Mouse (Mus musculus) G1E (cell line): ENCODE measurements around the gene Hoxb6. TPM values are rescaled to one million over a fixed set of nuclear protein-coding genes. Genes with fewer than 3 reads are reported as not detected.
A peak's percentile ranks its signal among the peaks of the same experiment; 100 is the strongest.

Experiments used
- ATAC-seq: 2 replicates; pipeline ENCODE4 v1.8.0; 2016; ENCODE audit warnings: mild to moderate bottlenecking; ENCODE audit not compliant: insufficient number of reproducible peaks, poor library complexity, low FRiP score, severe bottlenecking; ENCODE audit errors: extremely low read depth
- DNase-seq: peaks from one replicate; pipeline ENCODE4 v3.0.0; 2012; ENCODE audit warnings: low spot score
- H3K27me3 ChIP-seq: 2 replicates; pipeline ENCODE4 v1.6.1; 2012; ENCODE audit warnings: mild to moderate bottlenecking, low read length, inconsistent platforms; ENCODE audit not compliant: insufficient read depth
- H3K36me3 ChIP-seq: replicated peaks from 2 replicates; pipeline ENCODE3; 2012; ENCODE audit warnings: mild to moderate bottlenecking, inconsistent platforms
- H3K4me1 ChIP-seq: 2 replicates; pipeline ENCODE4 v1.6.1; 2012; ENCODE audit warnings: low read depth, low read length, inconsistent platforms, mixed read lengths; ENCODE audit not compliant: insufficient read depth
- H3K4me3 ChIP-seq: 2 replicates; pipeline ENCODE4 v1.5.1; 2012; ENCODE audit warnings: low read depth, mild to moderate bottlenecking, inconsistent platforms, low read length, moderate library complexity, mixed read lengths
- H3K9me3 ChIP-seq: replicated peaks from 2 replicates; pipeline ENCODE4 v1.6.1; 2012; ENCODE audit warnings: inconsistent platforms
- CTCF ChIP-seq: IDR thresholded peaks from 2 replicates; pipeline ENCODE4 v1.5.1; 2012; ENCODE audit warnings: low read depth, low read length, inconsistent platforms, mixed read lengths
- GATA1 ChIP-seq: IDR thresholded peaks from 2 replicates; pipeline ENCODE4 v1.6.1; 2012; ENCODE audit warnings: borderline replicate concordance, low read length, inconsistent platforms, mixed read lengths
- GATA2 ChIP-seq: IDR thresholded peaks from 2 replicates; pipeline ENCODE4 v1.6.1; 2012; ENCODE audit warnings: low read depth, low read length, inconsistent platforms, borderline replicate concordance
- POLR2AphosphoS5 ChIP-seq: IDR thresholded peaks from 2 replicates; pipeline ENCODE4 v1.6.1; 2012; ENCODE audit warnings: low read depth, low read length, inconsistent platforms; ENCODE audit not compliant: insufficient replicate concordance
- TAL1 ChIP-seq: conservative IDR thresholded peaks from 2 replicates; pipeline ENCODE4 v1.6.1; 2012; ENCODE audit warnings: low read depth, low read length, inconsistent platforms, mixed read lengths
- polyA plus RNA-seq: library from polyadenylated mRNA; stranded (reverse); fragments of >175 nt; gene quantifications from 2 replicates; pipeline ENCODE4 v1.2.3, GENCODE M21; 2012
- total RNA-seq, 2 experiments: library from RNA; stranded (forward) in 1 of 2; stranded (reverse) in 1 of 2; fragments of 200-1000 nt in 1 of 2; fragments of >200 nt in 1 of 2; fragmentation: Nextera tagmentation in 1 of 2; gene quantifications; 2 replicates each; pipeline ENCODE4 v1.2.3; 2014 to 2017

The Hoxb6 gene
- total and polyA plus RNA-seq, 3 experiments, result 0.26 TPM; not detected in 2

DNA sequence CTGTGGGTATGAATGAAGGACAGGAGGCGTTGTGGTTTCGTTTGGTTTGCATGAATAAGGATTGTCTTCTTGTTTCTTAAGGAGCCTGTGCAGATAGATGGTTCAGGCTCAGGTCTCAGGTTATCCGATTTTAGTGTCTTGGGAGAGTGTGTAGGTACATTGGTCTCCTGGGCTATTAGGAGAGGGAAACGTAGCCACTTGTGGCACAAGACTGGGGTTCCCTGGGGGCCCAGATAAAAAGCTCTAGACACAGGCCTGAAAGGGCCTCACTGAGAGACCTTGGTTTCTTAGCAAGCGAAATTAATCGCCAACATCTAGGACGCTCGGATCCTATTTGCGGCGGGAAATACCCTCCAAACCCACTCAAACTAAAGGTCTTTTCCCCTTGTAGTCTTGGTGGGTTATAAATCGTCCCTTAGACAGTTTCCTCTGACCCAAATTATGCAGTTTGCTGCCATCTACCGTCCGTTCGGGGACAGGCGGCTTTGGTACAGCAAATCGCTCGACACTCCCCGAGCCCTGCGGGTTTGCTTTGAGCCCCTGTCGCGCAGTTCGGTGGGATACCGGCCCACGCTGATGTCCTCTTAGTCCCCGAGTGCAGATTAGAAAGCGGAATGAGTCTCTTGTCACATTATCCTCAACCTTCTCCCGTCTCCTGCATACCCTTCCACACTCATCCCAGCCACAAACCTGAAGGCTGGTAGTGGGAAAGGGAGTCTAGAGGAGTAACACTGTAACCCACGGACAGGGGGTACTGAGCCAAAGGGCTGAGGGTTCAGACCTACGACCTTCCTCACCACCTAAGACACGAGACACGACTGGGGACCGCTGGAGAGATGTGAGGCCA is 2.2 kb downstream of the Hoxb6 start:
- DNase-seq, result peak; percentile 39
- Histone ChIP-seq H3K4me1 (peaks cover 7% of the 10 kb centered on the region; the same call in 1 of the 2 replicates), H3K36me3 (no peaks in the 10 kb centered on the region), H3K27me3 (peaks cover 76% of the 10 kb centered on the region), H3K9me3 (no peaks in the 10 kb centered on the region), H3K4me3 (no peak overlapping the region)
- no peak for ATAC-seq
- TF ChIP-seq CTCF (peak; percentile 40), GATA1 (no peak), GATA2 (no peak), TAL1 (no peak), POLR2AphosphoS5 (no peak)

DNA sequence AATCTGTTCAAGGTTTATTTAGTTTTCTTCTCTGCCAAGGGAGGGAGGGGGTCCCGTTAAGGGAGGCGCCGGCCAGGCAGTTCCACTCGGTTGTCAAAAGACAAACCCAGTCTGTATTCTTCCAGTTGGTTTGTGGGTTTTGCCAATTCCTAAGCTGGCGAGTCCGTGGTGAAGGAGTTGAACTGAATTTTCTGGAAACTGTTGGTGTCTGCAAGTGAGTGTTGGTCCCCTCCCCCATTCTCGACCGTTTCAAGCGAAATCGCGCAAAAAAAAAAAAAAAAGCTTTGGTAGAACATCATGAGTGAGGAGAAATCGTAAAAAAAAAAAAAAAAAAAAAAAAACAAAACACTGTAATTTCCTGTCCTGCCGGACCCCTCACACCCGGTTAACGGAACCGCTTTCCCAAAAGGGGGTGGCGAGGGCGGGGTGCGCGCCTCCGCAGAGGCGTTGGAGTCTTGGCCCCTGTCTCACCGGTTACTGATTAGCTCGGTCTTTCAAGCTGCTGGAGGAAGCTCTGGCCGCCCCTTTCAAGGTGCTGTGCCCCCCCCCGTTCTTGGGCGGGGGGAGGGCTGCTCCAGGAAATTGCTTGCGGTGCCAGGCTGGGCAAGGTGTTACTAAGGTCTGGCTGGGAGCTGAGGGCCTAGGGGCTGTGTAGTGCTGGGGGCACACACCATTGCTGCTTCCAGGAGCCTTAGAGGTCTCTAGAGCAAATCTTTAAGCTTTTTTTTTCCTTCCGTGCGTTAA is 3.0 kb downstream of the Hoxb6 start:
- no peaks in the 10 kb centered on the region for H3K36me3 ChIP-seq
- ATAC-seq (no peak), DNase-seq (no peak)
- H3K4me3 ChIP-seq, result no peak overlapping the region
- no peaks in the 10 kb centered on the region for H3K9me3 ChIP-seq
- TF ChIP-seq CTCF (no peak), POLR2AphosphoS5 (no peak), TAL1 (no peak)
- H3K27me3 ChIP-seq, result peaks cover 79% of the 10 kb centered on the region
- peaks cover 7% of the 10 kb centered on the region; the same call in 1 of the 2 replicates for H3K4me1 ChIP-seq

DNA sequence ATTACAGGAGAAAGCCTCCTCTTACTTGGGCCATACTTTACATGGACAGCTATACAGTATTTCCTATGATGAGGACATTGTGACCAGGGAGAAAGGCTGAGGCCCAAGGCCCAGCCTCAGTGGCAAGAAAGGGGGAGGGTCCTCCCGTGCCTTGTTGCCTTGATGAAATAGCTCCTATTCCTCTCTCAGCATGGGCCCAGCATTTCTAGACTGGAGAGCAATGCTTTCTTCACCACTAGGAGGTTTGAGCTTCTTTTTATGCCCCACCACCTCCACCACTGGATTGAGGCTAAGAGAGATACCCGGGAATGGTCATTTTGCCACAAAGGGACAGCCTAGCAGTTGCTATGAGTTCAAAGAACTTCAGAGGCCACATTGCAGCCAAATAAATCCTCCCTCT is 4.7 kb downstream of the Hoxb6 start:
- no peaks in the 10 kb centered on the region for H3K36me3 ChIP-seq
- H3K4me1 ChIP-seq, result peaks cover 7% of the 10 kb centered on the region; the same call in 1 of the 2 replicates
- TF ChIP-seq GATA1 (no peak), GATA2 (no peak), TAL1 (no peak), POLR2AphosphoS5 (no peak), CTCF (no peak)
- DNase-seq (no peak), ATAC-seq (no peak)
- H3K27me3 ChIP-seq, result peaks cover 82% of the 10 kb centered on the region
- no peak overlapping the region for H3K4me3 ChIP-seq
- no peaks in the 10 kb centered on the region for H3K9me3 ChIP-seq

DNA sequence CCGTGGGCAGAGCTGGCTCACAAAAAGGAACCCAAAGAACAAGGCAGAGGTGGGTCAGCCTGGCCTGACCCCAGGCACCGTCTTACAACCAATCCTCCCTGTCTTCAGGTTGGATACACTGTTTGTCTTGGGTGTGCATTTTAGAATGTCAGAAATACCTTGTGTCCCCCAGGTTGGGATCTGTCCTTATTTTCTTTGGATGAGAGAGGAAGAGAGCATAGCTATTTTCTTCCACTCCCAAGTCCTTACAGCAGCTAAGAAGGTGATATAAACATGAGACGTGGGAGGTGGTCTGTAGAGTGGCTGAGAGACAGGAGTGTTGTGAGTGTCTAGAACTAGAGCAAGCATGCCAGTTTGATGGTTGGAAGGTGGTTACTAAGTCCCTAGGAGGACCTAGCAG is 5.2 kb downstream of the Hoxb6 start:
- Histone ChIP-seq H3K36me3 (no peaks in the 10 kb centered on the region), H3K9me3 (no peaks in the 10 kb centered on the region), H3K27me3 (peaks cover 81% of the 10 kb centered on the region), H3K4me3 (no peak overlapping the region), H3K4me1 (peaks cover 7% of the 10 kb centered on the region; the same call in 1 of the 2 replicates)
- DNase-seq (no peak), ATAC-seq (no peak)
- TF ChIP-seq GATA1 (no peak), TAL1 (no peak), GATA2 (no peak), POLR2AphosphoS5 (no peak), CTCF (no peak)

DNA sequence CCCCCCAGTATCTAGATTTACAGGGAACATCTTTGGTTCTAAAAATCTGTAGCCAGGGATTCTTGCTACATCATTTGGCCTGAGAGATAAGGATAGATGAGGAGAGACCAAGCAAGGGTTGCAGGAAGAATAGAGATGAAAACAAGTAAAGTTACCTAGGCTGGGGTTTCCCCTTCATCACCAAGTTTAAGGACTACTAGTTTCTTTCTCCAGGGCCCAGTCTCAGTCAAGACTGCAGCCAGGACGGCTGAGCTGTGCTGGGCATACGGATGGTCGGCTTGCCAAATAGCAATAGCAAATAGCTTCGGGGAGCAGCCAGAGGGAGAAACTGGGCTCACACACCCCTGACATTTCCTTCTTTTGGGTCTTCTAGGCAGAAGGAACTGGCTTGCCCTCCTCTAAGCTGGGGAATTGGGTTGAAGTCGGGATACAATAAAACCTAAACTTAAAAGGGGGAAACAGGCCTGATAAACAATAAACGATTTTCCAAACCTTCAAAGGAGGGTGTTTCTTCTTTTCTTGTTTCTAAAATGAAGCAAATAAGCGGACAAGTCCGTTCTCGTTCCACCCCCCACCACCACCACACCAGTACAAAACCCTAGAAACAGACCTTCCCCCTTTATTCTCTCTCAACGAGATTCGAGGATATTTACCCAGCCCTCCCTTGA is 5.8 kb downstream of the Hoxb6 start:
- Histone ChIP-seq H3K4me3 (no peak overlapping the region), H3K27me3 (peaks cover 80% of the 10 kb centered on the region), H3K36me3 (no peaks in the 10 kb centered on the region), H3K4me1 (peaks cover 7% of the 10 kb centered on the region; the same call in 1 of the 2 replicates), H3K9me3 (no peaks in the 10 kb centered on the region)
- ATAC-seq (no peak), DNase-seq (no peak)
- no peak for TF ChIP-seq GATA1
- no peak for TF ChIP-seq CTCF
- no peak for TF ChIP-seq GATA2
- TF ChIP-seq TAL1, result no peak
- TF ChIP-seq POLR2AphosphoS5, result no peak
